Mouse (Mus musculus) c-Kit-positive CD71-negative TER-119-negative erythroid progenitor cells, embryonic 14.5 days (primary cell): Measurements from ENCODE around the gene Pitpna.
A peak's percentile ranks its signal among the peaks of the same experiment; 100 is the strongest.
"Not testable (repeated sequence)": the region's sequence is repeated elsewhere in the genome, so short reads cannot be mapped to it uniquely, and the experiment has no call there.

Source experiments
- DNase-seq: peaks from one replicate; pipeline ENCODE4 v3.0.0-alpha.2; 2013; ENCODE audit warnings: low read depth

Pitpna gene

DNA sequence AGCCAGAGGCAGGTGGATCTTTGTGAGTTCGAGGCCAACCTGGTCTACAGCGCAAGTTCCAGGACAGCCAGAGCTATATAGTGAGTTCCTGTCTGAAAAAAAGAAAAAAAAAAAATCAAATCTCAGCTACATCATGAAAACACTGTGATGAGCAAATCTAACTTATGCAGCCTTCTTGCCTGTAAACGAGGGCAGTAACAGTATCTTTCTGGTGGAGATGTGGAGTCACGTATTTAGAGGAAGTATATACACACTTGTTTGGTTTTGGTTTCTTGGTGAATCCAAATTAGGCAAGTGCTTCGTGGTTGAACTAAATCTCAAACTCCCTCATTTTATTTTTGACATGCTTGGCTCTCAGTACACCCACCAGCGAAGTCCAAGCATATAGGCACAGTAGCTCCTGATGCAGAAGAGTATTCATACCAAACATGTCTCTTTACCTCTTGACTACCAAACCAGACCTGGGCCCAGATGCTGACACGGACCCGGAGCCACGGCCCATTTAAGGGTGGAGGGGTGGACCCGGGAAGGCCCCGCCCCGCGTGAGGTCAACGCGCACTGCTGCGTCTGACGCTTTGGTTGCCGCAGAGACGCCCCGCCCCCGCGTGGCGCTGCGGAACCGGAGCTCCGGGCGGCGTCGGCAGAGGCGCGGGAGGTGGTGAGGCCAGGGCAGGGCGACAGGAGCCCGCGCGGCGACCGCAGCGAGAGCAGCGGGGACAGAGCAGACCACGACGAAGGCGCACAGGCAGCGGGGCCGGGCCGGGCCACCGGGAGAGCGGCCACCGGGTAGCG lies at the start of gene Pitpna:
Gene Pitpna (plus strand): TSS at position 605 of the 792 bp plus-strand sequence.
- DNase-seq, result peak; percentile 84

DNA sequence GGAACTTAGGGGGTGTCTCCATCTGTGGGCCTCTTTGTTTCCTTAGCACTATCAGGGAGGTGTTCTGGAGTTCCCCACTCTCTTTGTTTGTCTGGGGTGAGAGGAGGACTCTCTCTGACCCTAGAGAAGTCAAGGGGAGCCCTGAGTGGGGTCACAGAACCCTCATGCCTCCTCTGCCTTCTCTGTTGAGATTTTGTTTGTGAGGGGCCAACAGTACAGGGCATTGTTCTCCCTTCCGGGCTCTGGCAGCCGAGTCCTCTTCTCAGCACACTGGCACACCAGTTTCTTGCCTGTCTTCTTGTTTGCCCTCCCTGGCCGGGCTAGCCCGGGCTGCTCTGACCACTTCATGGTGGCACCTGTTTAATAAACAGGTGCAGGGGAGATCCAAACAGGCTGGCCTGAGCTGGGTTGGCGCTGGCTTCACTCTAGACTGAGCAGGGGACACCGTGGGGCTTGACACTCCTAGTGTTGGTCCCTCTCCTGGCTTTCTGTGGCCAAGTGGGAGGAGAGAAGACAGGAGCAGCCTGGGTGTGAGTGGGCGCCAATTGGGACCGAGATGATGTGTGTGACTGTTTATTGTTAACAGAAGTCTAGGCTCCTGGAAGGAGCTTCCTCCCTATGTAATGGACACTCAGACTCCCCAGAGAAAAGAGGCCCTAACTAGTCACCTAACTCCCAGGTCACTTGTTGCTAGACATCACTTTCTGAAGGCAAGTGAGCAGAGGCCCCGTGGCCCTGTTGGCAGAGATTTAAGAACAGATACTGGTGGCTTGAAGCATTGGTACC lies 49.5 kb upstream of the Pitpna start:
- no peak for DNase-seq

DNA sequence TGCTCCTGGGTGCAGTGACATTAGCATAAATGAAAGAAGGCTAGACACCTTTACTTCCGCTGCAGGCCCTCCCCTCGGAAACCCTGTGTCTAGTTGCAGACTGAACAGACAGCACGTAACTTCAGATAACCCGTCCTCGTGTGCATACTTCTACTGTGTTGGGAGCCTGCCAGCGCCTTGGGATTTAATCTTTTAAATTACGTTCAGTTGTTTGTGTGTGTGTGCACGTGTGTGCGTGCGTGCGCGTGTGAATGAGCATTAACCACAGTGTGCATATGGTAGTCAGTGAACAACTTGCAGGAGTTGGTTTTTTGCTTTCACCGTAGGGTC lies 49.0 kb upstream of the Pitpna start:
- no peak for DNase-seq

- no peak for DNase-seq
Measured at GRCm38 (mm10) chr11:75540209-75540608, 47.7 kb upstream of the Pitpna start.

GRCm38 (mm10) chr11:75540710-75541581 lies 47.0 kb upstream of the Pitpna start:
- no peak for DNase-seq

DNA sequence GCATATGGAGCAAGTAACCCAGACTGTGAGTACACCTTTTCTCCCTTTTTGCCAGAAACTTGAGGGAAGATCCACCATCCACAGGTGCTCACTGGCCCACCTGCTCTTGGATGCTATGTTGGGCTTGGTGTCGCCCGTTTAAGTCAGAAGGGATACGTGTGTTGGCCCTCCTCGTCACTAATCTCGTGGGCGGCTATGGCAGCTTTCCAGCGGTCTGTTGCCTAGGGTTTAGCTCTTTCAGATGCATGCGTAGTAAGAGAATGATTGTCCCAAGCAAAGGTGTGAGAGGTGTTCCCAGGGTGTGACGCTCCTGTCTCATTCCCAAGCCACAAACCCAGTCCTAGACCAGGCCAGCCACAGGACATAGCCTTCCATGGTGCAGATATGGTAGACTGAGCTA lies 43.2 kb upstream of the Pitpna start:
- DNase-seq, result no peak

DNA sequence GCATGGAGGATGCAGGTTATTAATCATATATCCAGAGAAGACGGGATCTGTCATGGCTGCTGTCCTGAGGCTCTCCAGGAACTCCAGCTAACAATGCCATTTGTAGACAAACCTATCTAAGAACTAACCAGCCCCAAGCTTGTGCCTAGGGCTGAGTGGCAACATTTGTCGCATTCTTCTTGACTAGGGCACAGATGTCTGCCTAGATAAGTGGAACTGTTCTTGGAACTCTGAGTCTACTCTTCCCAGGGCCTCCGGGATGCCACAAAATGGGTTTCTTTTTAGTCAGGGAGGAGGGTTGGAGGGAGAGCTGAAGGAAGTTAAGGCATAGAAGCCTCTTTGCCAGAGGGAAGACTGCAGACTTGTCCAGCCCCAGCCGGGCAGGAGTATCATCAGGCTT lies 41.8 kb upstream of the Pitpna start:
- no peak for DNase-seq

- no peak for DNase-seq
Measured at GRCm38 (mm10) chr11:75549658-75550111, 38.2 kb upstream of the Pitpna start.

- DNase-seq, result no peak
Measured at GRCm38 (mm10) chr11:75550200-75550946, 37.5 kb upstream of the Pitpna start.

DNA sequence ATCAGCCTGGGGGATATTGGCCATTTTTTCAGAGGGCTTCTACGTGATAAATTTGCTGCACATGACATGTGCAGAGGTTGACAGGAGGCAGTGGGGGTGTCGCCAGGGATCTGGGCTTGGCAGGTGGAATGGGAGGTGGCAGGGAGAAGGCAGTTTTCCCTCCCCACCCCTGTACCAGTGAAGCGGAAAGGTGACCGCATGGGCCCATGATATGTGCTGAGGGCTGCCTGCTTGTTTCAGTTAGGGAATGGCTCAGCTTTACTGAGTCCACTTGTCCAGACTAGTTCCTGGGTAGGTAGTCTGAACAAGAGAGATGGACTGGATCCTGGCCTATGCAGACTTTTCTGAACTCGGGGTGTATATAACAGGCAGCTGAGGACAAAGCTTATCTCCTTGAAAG lies 36.6 kb upstream of the Pitpna start:
- no peak for DNase-seq

DNA sequence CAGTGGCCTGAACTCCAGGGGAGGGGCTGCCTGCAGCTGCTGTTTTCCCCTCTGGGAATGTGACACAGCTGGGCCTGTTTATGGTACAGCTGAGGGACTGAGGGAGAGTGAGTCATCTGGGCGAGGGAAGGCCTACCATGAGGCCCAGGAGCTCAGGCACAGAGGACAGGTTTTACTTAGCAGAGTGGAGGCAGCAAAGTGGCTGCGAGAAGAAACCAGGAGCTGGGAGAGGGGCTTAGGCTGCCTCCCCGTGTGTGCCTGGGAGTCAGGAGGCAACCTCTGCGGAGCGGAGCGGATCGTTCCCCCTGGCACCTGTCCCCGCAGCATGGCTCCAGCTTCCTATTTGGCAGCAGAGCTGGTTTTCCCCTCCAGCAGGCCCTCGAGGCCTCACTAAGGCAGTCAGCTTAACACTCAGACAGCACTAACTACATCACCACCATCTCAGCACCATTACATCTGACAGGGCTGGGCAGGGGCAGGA lies 35.9 kb upstream of the Pitpna start:
- DNase-seq, result no peak

GRCm38 (mm10) chr11:75552906-75553482 lies 34.9 kb upstream of the Pitpna start:
- no peak for DNase-seq

DNA sequence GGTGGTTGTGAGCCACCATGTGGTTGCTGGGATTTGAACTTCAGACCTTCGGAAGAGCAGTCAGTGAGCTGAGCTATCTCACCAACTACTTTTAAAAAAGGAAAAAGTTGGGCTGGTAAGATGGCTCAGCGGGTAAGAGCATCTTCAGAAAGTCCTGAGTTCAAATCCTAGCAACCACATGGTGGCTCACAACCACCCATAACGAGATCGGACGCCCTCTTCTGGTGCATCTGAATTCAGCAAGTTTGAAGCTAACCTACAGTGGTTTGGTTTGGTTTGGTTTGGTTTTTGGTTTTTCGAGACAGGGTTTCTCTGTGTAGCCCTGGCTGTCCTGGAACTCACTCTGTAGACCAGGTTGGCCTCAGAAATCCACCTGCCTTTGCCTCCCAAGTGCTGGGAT lies 31.9 kb upstream of the Pitpna start:
- not testable (repeated sequence) for DNase-seq

- no peak for DNase-seq
Measured at GRCm38 (mm10) chr11:75557142-75557541, 30.8 kb upstream of the Pitpna start.

- no peak for DNase-seq
Measured at GRCm38 (mm10) chr11:75558101-75558500, 29.8 kb upstream of the Pitpna start.

DNA sequence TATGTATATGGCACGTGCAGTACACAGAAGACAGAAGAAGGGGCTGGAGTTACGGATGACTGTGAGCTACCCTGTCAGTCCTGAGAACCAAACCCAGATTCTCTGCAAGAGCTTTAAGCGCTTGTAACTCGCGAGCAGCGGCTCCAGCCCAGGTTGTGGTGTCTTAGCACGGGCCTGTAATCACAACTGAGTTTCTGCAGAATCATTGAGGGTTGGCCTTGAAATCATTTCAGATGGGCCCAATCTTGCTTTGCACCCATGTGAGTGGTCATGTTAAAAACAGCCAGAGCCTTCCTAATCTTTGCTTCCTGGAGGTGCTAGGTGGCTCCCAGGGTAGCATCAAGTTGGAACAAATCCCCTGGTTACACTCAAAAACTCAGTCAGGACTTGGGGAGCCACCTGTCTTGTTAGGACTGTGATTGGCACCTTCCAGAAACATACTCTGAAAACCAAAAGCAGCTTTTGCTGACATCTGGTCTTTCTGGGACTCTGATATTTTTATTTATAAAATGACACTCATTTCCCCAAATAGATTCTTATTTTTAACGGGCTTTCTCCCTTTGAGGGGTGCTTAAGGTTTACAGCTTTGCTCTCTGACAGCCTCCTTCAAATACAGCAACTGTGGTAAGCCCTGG lies 27.9 kb upstream of the Pitpna start:
- no peak for DNase-seq

- no peak for DNase-seq
Measured at GRCm38 (mm10) chr11:75560530-75561409, 27.1 kb upstream of the Pitpna start.

GRCm38 (mm10) chr11:75561410-75561791 lies 26.5 kb upstream of the Pitpna start:
- no peak for DNase-seq

- no peak for DNase-seq
Measured at GRCm38 (mm10) chr11:75562840-75563239, 25.1 kb upstream of the Pitpna start.
